Mouse (Mus musculus): Measurements from ENCODE around the gene Rab26.

Gene Rab26

GRCm38 (mm10) chr17:24513609-24514008 lies 20.4 kb downstream of the Rab26 start:
- DNase-seq (ENCODE audit: low read depth, low spot score): peak; percentile 67

- DNase-seq (ENCODE audit: low read depth, low spot score): no peak
Measured at GRCm38 (mm10) chr17:24507806-24508460, 26.1 kb downstream of the Rab26 start.

DNA sequence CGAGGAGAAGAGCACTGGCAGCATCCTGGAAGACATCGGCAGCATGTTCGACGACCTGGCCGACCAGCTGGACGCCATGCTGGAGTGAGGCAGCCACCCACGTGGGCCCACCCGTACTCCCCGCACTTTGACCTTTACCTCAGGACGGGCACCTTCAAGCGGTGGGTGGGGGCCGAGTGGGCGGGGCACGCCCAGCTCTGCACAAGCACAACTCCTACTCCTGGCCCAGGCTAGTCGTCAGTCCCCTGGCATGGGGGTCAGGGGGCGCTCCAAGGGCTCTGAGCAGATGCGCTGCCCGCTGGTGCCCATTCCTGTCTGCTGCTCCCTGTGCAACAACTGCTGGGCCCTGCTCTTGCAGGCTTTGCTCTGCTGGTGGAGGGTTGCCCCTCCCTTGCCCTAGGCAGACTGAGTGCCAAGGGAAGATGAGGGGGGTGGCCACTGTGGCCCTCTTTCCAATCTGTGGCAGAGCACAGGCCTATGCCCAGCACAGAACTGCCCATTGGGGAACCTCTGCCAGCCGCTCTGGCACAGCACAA lies 26.8 kb downstream of the Rab26 start:
- DNase-seq (ENCODE audit: low read depth, low spot score): peak; percentile 48

GRCm38 (mm10) chr17:24506332-24507070 lies 27.5 kb downstream of the Rab26 start:
- DNase-seq (ENCODE audit: low read depth, low spot score): peak; percentile 38

GRCm38 (mm10) chr17:24505286-24505955 lies 28.6 kb downstream of the Rab26 start:
- no peak for DNase-seq (ENCODE audit: low read depth, low spot score)

- no peak for DNase-seq (ENCODE audit: low read depth, low spot score)
Measured at GRCm38 (mm10) chr17:24504085-24504484, 29.9 kb downstream of the Rab26 start.

DNA sequence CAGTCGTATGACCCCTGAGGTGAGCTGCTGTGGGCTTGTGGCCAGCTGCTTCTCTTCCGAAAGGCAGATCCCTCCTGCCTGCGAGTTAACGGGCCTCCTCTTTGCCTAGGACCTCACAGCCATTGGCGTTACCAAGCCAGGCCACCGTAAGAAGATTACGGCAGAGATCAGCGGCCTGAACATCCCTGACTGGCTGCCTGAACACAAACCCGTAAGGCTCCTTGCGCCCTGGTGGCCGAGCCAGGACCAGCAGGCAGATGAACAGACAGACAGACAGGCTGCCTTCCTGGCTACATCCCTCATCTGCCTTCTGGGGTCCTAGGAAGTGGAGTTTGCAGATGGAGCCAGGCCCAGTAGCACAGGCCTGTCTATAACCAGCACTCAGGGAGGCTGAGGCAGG lies 31.8 kb downstream of the Rab26 start:
- DNase-seq (ENCODE audit: low read depth, low spot score): peak; percentile 69

- no peak for DNase-seq (ENCODE audit: low read depth, low spot score)
Measured at GRCm38 (mm10) chr17:24496026-24496425, 38.0 kb downstream of the Rab26 start.

GRCm38 (mm10) chr17:24495443-24495842 lies 38.6 kb downstream of the Rab26 start:
- DNase-seq (ENCODE audit: low read depth, low spot score): no peak

- peak; percentile 75 for DNase-seq (ENCODE audit: low read depth, low spot score)
Measured at GRCm38 (mm10) chr17:24494627-24495335, 39.2 kb downstream of the Rab26 start.

- peak; percentile 47 for DNase-seq (ENCODE audit: low read depth, low spot score)
Measured at GRCm38 (mm10) chr17:24490399-24490798, 43.6 kb downstream of the Rab26 start.

DNA sequence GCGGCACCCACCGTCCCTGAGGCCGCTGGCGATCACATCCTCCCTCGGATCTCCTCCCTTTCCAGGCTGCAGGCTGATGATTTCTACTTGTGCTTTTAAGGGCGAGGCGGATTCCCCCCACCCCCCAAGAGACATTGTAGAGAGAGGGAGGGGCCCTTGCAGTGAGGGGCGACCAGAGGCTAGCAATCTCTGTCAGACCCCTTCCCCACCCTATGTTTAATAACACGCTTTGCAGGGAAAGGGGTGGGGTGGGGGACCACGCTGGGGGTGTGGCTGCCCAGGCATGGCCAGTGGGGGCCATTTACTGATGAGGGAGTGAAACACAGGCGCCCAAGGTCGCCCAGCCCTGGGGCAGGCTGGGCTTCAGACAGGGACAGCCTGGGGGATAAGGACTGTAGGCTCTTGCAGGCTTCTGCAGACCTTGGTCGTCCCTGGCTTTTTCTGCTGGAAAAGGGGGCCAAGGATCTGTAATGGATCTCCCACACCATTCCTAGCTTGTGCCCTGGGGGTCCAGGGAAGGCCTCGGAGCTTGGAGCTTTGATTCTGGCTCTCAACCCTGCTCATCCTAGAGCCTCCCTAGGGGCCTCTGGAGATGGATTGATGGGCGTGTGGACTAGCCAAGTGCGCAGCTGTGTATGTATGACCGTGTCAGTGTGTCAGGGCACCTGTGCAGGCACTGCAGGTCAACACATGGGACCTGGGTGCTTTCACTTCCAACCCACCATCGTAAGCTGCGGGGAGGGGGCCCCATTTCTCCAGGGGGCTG lies 44.6 kb downstream of the Rab26 start:
- DNase-seq (ENCODE audit: low read depth, low spot score): no peak

DNA sequence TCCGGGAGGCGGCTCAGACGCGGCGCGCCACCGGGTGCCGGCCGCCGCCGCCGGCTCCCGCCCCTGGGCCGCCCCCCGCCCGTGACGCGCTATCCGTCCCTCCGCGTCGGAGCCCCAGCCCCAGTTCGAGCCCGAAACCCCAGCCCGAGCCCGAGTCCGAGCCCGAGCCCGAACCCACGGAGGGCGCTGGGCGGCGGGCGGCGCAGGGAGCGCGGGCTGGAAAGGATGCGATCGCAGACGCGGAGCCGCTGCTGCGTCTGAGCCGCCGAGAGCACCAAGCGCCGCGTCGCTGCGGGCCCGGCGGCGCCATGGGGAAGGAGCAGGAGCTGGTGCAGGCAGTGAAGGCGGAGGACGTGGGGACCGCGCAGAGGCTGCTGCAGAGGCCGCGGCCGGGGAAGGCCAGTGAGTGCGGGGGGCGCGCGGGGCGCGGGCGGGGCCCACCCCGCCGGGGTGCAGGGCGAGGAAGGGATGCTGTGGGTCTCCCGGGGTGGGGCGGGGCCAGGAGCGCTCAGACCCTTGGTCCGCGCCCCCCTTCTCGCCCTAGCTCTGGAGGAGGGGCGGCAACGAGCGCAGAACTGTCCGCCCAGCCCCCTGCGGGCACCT lies 45.2 kb downstream of the Rab26 start:
- DNase-seq (ENCODE audit: low read depth, low spot score): peak; percentile 53

- peak; percentile 55 for DNase-seq (ENCODE audit: low read depth, low spot score)
Measured at GRCm38 (mm10) chr17:24488186-24488661, 45.8 kb downstream of the Rab26 start, which contains the start of gene Caskin1. TSS of gene Caskin1 (plus strand) at chr17:24488601.

DNA sequence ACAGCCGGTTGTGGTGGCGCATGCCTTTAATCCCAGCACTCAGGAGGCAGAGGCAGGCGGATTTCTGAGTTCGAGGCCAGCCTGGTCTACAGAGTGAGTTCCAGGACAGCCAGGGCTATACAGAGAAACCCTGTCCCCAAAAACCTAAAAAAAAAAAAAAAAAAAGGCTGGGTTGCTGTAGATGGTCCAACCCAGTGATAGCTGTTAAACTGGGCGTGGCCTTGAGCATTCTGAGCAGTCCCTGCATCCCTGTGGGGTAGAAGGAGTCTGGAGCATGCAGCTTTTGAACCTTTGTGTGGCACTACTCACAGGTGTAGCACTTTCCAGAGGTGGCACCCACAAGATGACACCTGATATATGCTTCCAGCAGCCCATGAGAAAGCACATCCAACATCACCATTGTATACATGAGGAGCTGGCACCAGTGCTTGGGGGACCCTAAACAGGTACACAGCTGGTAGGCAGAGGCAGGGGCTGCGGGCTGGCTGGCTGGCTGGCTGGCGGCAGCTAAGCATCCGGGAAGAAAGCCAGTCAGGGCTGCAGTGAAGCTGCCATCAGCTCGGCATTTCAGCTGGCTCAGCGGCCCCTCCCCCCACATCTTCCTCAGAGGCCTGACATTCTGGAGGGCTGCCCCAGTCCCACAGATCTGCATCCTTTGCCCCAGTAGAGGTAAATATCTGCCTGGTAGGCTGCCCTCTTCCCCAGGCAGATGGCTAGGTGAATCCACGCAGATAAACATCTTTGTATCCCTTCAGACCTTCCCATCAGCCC lies 48.7 kb downstream of the Rab26 start:
- no peak for DNase-seq (ENCODE audit: low read depth, low spot score)

GRCm38 (mm10) chr17:24483495-24483894 lies 50.5 kb downstream of the Rab26 start:
- no peak for DNase-seq (ENCODE audit: low read depth, low spot score)

- peak; percentile 46 for DNase-seq (ENCODE audit: low read depth, low spot score)
Measured at GRCm38 (mm10) chr17:24481027-24481815, 52.8 kb downstream of the Rab26 start.

DNA sequence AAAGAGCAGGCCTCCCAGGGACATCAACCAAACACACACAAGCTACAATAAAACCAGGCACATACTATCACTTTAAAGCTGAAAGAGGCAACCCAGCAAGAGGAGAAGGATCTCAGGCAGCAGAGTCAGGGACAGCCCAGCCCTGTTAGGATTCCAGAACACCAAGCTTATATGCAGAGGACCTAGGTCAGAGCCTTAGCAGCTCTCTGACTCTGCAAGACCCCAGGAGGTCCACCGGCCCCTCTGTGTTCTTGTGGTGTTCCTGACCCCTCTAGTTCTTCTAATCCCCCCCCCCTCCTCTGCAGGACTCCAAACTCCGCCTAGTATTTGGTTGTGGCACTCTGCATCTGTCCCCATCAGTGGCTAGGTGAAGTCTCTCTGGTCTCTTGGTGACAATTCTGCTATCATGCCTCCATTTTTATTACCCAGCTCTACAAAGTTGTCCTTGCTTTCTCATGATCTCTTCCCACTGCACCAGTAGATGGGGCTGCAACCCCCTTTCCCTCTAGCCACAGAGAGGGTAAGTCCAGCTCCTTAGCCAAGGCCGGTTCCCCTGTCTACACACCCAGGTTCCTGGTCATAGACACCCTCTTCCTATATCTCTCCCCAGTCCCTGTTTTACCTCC lies 53.7 kb downstream of the Rab26 start:
- peak; percentile 70 for DNase-seq (ENCODE audit: low read depth, low spot score)

Data from R1 (cell line).